Mouse (Mus musculus): ENCODE data around the gene Elfn2.

- TF ChIP-seq CTCF (IDR thresholded peaks at IDR 0.05; ENCODE audit: low read depth): no peak
- TF ChIP-seq EP300 (optimal IDR thresholded peaks at IDR 0.05): no peak
These were observed 6.0 kb downstream of the Elfn2 start for GRCm38 (mm10) chr15:78712335-78713258.
